Mouse (Mus musculus) layer of hippocampus, postnatal 10 days (tissue): ENCODE measurements around the gene Rhox3e. TPM values are rescaled to one million over a fixed set of nuclear protein-coding genes. Genes with fewer than 3 reads are reported as not detected.
"Not testable (repeated sequence)": the region's sequence is repeated elsewhere in the genome, so short reads cannot be mapped to it uniquely, and the experiment has no call there.

ENCODE experiments used
- DNase-seq, 2 experiments: peaks; one replicate each; pipeline ENCODE4 v3.0.0; 2021; ENCODE audit warnings: low spot score in 2 of 2
- long read RNA-seq: library from polyadenylated mRNA; stranded (forward); transcript quantifications from one replicate; pipeline ENCODE4 v2.0.0, GENCODE M21; 2023
- total RNA-seq, 2 experiments: library from RNA; stranded (reverse); gene quantifications; 2 replicates each; pipeline ENCODE4 v1.2.3; 2021

Rhox3e gene
- total RNA-seq = not detected
- long read RNA-seq = 0 reads

DNA sequence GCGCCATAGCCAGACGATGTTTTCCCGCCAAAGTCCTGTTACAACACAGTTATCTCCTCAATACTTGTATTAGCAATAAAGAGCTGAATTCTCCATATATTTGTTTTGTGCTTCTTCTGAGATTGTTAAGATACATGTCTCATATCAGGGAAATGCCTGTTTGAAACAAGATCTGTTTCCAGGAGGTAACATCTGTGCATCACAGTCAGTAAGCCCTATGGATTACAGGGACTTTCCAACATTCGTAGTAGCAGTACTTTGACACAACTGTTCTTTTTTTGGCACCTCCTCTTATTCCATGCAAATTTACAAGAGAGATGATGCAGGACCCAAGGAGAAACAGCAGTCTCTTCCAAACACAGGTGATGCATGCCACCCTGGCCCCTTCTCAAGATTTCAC, at the start of gene Rhox3e:
Gene Rhox3e, plus strand, starts transcription at position 301 of the 400 bp plus-strand sequence.
- not testable (repeated sequence) for DNase-seq

GRCm38 (mm10) chrX:37514059-37514458, 27.8 kb upstream of the Rhox3e start, which contains the start of gene Rhox4d:
Gene Rhox4d (plus strand): TSS chrX:37514359.
- not testable (repeated sequence) for DNase-seq

DNA sequence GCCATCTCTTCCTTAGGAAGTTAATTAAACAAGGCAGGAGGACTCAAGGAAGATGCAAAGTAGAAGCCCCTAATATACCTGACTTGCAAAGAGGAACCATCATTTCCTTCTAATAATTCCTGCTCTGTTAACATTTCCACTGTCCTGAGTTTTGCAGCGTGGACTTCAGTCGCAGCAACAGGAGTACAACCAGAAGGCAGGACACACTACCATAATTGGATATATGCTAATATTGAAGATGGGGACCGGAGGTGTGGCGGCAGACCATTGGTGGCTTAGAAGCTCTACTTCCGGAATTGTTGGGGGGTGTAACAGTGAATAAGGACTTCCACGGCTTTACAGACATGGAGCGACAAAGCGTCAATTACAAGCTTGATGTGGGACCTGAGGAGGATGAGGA, 11.7 kb upstream of the Rhox3e start, which contains the start of gene Rhox2e:
Gene Rhox2e, plus strand, starts transcription at position 301 of the 400 bp plus-strand sequence.
- not testable (repeated sequence) for DNase-seq

DNA sequence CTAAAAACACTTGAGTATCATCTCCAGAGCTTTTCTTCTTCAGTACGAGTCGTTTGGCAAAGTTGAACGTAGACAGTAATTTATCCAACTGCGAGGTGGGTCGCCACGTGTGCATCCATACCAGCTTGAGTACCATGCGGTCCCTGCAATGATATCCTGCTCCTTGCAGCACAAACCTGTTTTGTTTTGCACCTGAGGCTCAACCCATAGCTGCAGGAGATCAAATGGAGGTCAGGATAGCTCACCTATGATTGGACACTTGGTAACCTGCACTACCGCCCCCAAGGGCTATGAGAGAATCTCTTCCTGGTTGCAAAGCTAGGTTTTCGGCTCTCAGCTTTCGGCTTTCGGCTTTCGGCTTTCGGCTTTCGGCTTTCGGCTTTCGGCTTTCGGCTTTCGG, 15.3 kb downstream of the Rhox3e start, which contains the start of gene Rhox4e:
Gene Rhox4e, plus strand, starts transcription at position 301 of the 400 bp plus-strand sequence.
- not testable (repeated sequence) for DNase-seq

DNA sequence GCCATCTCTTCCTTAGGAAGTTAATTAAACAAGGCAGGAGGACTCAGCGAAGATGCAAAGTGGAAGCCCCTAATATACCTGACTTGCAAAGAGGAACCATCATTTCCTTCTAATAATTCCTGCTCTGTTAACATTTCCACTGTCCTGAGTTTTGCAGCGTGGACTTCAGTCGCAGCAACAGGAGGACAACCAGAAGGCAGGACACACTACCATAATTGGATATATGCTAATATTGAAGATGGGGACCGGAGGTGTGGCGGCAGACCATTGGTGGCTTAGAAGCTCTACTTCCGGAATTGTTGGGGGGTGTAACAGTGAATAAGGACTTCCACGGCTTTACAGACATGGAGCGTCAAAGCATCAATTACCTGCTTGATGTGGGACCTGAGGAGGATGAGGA, 29.3 kb downstream of the Rhox3e start, which contains the start of gene Rhox2f:
Gene Rhox2f, plus strand, starts transcription at position 301 of the 400 bp plus-strand sequence.
- not testable (repeated sequence) for DNase-seq

DNA sequence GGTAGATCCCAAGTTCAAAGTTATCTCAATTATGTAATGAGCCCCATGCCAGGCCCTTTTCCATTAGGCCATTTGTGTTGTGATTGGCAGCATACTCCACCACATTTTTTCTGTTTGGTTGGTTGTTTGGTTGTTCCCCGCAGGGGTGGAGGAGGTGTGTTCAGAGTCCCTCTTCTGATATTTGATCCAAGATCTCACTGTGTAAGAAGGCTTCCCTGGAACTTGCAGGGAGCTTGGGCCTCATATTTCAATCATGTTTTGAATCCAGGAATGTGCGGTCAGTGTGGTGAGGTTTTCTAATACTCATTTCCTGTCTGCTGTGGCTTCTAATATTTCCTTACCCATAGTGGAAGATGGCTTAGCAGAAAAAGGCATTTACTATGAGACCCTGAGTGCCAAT, 30.8 kb downstream of the Rhox3e start:
- not testable (repeated sequence) for DNase-seq

DNA sequence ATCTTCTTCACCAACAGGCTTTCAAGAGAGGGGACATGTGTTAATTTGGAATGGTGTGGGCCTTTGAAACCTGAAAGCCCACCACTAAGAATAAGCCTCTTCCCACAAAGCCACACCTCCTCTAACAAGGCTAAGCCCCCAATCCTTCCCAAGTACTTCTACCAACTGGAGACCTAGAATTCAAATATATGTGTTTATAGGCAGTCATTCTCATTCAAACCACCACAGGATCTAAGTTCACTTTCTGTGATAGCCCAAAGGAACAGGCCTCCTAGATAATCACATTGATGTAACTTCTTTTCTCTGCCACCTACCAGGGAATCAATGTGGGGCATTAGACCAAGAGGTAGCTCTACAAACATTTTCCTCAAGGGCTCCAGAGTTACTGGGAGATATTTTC, 38.9 kb downstream of the Rhox3e start, which contains the start of gene Rhox3f:
Gene Rhox3f, plus strand, starts transcription at position 301 of the 400 bp plus-strand sequence.
- DNase-seq = not testable (repeated sequence)

Other genes starting within 250 kb of the Rhox3e start
- gene Rhox3a2, start 162.0 kb upstream of the Rhox3e start, total RNA-seq = not detected
- gene Rhox4a2, start 151.2 kb upstream of the Rhox3e start, total RNA-seq = not detected
- not detected for gene Rhox2b, start 130.0 kb upstream of the Rhox3e start, total RNA-seq
- gene Rhox4b, start 109.5 kb upstream of the Rhox3e start, total RNA-seq = not detected
- not detected for gene Rhox2c, start 88.3 kb upstream of the Rhox3e start, total RNA-seq
- gene Rhox3c, start 83.4 kb upstream of the Rhox3e start, total RNA-seq = not detected
- gene Rhox4c, start 61.7 kb upstream of the Rhox3e start, total RNA-seq = not detected
- gene Rhox2d, start 48.6 kb upstream of the Rhox3e start, total RNA-seq = not detected
- gene Rhox4d, start 27.7 kb upstream of the Rhox3e start, total RNA-seq = not detected
- not detected for gene Rhox2e, start 11.6 kb upstream of the Rhox3e start, total RNA-seq
- gene Rhox4e, start 15.4 kb downstream of the Rhox3e start, total RNA-seq = not detected
- not detected for gene Rhox2f, start 29.4 kb downstream of the Rhox3e start, total RNA-seq
- gene Rhox3f, start 39.0 kb downstream of the Rhox3e start, total RNA-seq = not detected
- gene Rhox4f, start 65.7 kb downstream of the Rhox3e start, total RNA-seq = not detected
- gene Rhox3g, start 86.6 kb downstream of the Rhox3e start, total RNA-seq = not detected
- not detected for gene Rhox2g, start 101.5 kb downstream of the Rhox3e start, total RNA-seq
- gene Rhox4g, start 109.3 kb downstream of the Rhox3e start, total RNA-seq = not detected
- not detected for gene Rhox3h, start 126.7 kb downstream of the Rhox3e start, total RNA-seq
- gene Rhox2h, start 131.3 kb downstream of the Rhox3e start, total RNA-seq = not detected